Mouse (Mus musculus) urinary bladder, postnatal 0 days (tissue): ENCODE results near the gene Avpr2. TPM values are rescaled to one million over a fixed set of nuclear protein-coding genes. Genes with fewer than 3 reads are reported as not detected.

Experiments
- polyA plus RNA-seq: library from polyadenylated mRNA; unstranded; fragments of >200 nt; fragmentation: Nextera tagmentation; extraction: Ambion mirVana; gene quantifications from 2 replicates; pipeline ENCODE4 v1.2.1, GENCODE M21; 2015

The Avpr2 gene
- polyA plus RNA-seq: 0.06 TPM in 1 of 2 replicates, not detected in the other

DNA sequence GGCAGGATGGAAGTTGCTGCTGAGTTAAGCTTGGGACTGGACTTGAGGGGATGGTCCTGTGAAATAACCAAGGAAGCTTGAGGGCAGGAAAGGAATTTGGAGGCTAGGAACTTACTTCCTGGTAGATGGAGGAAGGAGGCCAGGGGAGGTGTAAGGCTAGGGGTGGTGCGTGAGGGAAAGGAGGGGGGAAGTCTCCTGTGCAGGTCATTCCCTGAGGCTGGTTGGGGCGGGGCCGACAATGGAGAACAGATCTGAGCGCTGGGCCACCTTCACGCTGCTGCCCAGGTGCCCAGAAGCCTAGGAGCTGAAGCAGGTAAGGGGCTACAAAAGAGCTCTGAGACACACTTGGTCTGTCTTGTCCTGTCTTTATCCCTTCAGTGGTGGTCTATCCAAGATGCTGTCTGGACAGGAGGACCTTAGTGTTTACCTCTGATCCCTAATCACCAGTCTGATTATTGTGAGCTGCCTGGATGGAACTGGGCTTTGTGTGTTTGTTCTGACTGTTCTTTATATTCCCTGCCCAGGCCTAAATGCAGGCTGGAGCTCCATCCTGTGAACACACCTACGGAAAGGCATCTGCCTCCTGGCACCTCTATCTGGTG, at the start of gene Avpr2:
Gene Avpr2, plus strand, starts transcription at position 552 of the 602 bp plus-strand sequence.

DNA sequence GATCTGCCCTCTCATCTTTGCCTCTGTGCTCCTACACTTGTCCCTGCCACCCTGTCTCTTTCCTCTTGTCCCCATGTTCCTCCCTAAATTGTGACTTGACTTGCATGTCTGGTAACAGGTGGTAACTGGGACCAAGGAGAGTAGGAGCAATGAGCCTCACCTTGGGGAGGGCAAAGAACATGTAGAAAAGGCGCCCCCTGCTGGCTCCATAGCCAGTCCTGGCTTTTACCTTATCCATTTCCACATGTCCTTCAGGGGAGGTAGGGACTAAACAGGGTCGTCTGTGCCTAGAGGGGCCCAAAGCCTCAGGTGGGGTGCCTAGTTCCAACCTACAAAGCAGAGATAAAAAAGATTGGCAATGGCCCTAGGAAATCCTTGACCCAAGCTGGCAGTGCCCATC, 3.8 kb downstream of the Avpr2 start, which contains the start of gene L1cam:
Gene L1cam, minus strand, starts transcription at position 387 of the 400 bp plus-strand sequence.

DNA sequence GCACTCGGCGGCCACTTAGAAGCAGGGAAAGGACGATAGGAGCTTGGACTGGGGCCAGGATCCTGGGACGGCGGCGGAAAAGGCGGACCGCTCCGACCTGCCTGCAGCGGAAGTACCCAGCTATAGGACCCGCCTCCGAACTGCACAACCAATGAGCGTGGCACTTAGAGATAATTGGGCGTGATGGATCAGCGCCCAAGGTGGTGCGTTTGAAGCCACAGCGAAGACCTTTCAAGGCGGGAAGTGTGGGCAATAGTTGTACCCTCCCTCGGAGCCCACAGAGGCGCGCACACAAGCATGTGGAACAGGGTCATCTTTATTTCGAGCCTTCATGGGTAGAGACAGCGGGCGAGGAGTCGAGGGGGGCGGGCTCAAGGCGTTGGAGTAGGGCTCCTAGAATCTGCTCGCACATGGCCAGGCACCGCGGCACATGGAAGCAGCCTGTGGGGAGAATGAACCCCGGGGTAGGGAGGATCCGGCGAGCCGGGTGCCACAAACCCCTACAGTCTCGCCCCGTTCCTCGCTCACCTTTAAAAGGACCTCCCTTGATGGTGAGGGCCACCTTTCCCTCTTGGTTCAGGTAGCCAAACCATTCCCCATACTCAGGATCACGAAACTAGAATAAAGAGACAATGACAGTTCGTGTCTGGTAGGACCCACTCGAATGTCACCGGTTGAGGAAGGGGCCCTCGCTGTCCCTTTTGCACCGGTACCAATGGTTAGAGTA, 30.1 kb downstream of the Avpr2 start, which contains the start of the genes Arhgap4 and Naa10:
Gene Arhgap4, minus strand, starts transcription at position 48 of the 727 bp plus-strand sequence.
Gene Naa10, minus strand, starts transcription at position 122 of the 727 bp plus-strand sequence.

DNA sequence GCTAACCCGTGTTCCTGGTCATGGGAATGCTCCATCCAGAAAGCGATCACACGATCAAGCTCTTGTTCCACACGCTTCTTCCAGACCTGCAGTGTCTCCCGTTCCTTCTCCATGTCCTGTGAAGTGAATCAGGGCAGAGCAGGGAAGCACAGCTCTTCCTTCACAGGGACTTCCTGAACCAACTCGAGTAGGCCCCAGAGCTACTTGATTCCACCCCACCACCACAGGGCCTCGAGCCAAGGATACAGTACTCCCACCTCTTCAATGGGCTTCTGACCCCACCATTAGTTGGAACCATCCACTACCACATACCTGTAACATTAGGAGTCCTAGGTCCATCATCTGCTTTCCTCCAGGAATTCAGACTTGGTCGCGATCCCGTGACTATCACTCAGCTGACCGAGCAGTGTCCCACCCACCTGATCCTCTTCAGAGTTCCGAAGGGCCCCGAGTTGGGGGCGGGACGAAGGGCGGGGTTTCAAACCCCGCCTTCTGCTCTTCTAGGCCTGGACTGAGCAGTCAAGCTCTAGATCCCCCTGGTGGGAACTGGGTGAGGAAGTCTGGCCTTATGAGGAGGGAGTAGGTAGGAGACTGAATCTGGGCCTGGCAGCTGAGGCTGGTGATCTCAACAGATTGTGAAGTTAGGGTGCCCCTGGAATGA, 38.6 kb downstream of the Avpr2 start, which contains the start of gene Renbp:
Gene Renbp, minus strand, starts transcription at position 449 of the 661 bp plus-strand sequence.

Other genes with a start within 250 kb of the Avpr2 start
- gene Pnck, start 232.0 kb upstream of the Avpr2 start, polyA plus RNA-seq: 135 and 159 TPM in 2 replicates
- gene Slc6a8, start 219.0 kb upstream of the Avpr2 start, polyA plus RNA-seq: 7.3 and 9.2 TPM in 2 replicates
- gene Bcap31, start 175.9 kb upstream of the Avpr2 start, polyA plus RNA-seq: 248 and 249 TPM in 2 replicates
- gene Abcd1, start 175.5 kb upstream of the Avpr2 start, polyA plus RNA-seq: 14.5 and 18.4 TPM in 2 replicates
- gene Plxnb3, start 135.0 kb upstream of the Avpr2 start, polyA plus RNA-seq: 0.11 and 0.16 TPM in 2 replicates
- 1.3 and 1.7 TPM in 2 replicates for gene Srpk3, start 117.7 kb upstream of the Avpr2 start, polyA plus RNA-seq
- 146 and 154 TPM in 2 replicates for gene Idh3g, start 105.2 kb upstream of the Avpr2 start, polyA plus RNA-seq
- gene Ssr4, start 105.1 kb upstream of the Avpr2 start, polyA plus RNA-seq: 258 and 286 TPM in 2 replicates
- 0.34 and 0.37 TPM in 2 replicates for gene Pdzd4, start 67.1 kb upstream of the Avpr2 start, polyA plus RNA-seq
- 4.1 and 5.6 TPM in 2 replicates for gene L1cam, start 4.0 kb downstream of the Avpr2 start, polyA plus RNA-seq
- gene Arhgap4, start 29.8 kb downstream of the Avpr2 start, polyA plus RNA-seq: 1.2 and 3.3 TPM in 2 replicates
- 87.1 and 94.9 TPM in 2 replicates for gene Naa10, start 29.8 kb downstream of the Avpr2 start, polyA plus RNA-seq
- gene Renbp, start 38.7 kb downstream of the Avpr2 start, polyA plus RNA-seq: 40.5 and 45.6 TPM in 2 replicates
- gene Hcfc1, start 74.3 kb downstream of the Avpr2 start, polyA plus RNA-seq: 17.5 and 18.5 TPM in 2 replicates
- gene Irak1, start 131.8 kb downstream of the Avpr2 start, polyA plus RNA-seq: 48.4 and 55.3 TPM in 2 replicates
- gene Opn1mw, start 235.4 kb downstream of the Avpr2 start, polyA plus RNA-seq: not detected in 2 replicates
- 8.5 and 9.1 TPM in 2 replicates for gene Mecp2, start 243.3 kb downstream of the Avpr2 start, polyA plus RNA-seq